Mouse (Mus musculus): ENCODE data around the gene Plin1.

- TF ChIP-seq CTCF (conservative IDR thresholded peaks at IDR 0.05; ENCODE audit: low read length) = no peak
- TF ChIP-seq POU5F1 (IDR thresholded peaks at IDR 0.05; ENCODE audit: borderline replicate concordance, low read length) = no peak
Observed at GRCm38 (mm10) chr7:79702755-79703154, 29.9 kb downstream of the Plin1 start.

Data from E14TG2a.4 (cell line).